Mouse (Mus musculus) embryonic facial prominence, embryonic 11.5 days (tissue): ENCODE results near the gene Palld. TPM values are rescaled to one million over a fixed set of nuclear protein-coding genes. Genes with fewer than 3 reads are reported as not detected.
A peak's percentile ranks its signal among the peaks of the same experiment; 100 is the strongest.

Experiments used
- ATAC-seq: fragments of 200-750 bp; cut with Nextera tagmentation; replicated peaks from 2 replicates; pipeline ENCODE4 v1.8.0; 2017; ENCODE audit warnings: low read depth; ENCODE audit not compliant: insufficient number of reproducible peaks, low FRiP score, low TSS enrichment
- DNase-seq: peaks from one replicate; pipeline ENCODE4 v3.0.0-alpha.2; 2015; ENCODE audit warnings: low spot score
- H3K27ac ChIP-seq: fragments of 300-500 bp; sonication (generic); replicated peaks from 2 replicates; pipeline ENCODE4 v1.5.1; 2014; ENCODE audit warnings: mild to moderate bottlenecking, low read depth, low read length, control low read depth
- H3K27me3 ChIP-seq: fragments of 300-500 bp; sonication (generic); 2 replicates; pipeline ENCODE4 v1.6.1; 2014; ENCODE audit warnings: mild to moderate bottlenecking, low read length, moderate library complexity, mixed read lengths; ENCODE audit not compliant: control insufficient read depth, insufficient read depth
- H3K36me3 ChIP-seq: fragments of 300-500 bp; sonication (generic); replicated peaks from 2 replicates; pipeline ENCODE4 v1.6.1; 2014; ENCODE audit warnings: low read depth, mild to moderate bottlenecking, low read length, moderate library complexity, mixed read lengths; ENCODE audit not compliant: control insufficient read depth, insufficient read depth
- H3K4me1 ChIP-seq: fragments of 300-500 bp; sonication (generic); 2 replicates; pipeline ENCODE4 v1.6.1; 2014; ENCODE audit warnings: low read length, mixed read lengths; ENCODE audit not compliant: control insufficient read depth, insufficient read depth
- H3K4me2 ChIP-seq: fragments of 300-500 bp; sonication (generic); 2 replicates; pipeline ENCODE4 v1.6.1; 2014; ENCODE audit warnings: low read depth, mild to moderate bottlenecking, control low read depth, low read length, moderate library complexity
- H3K4me3 ChIP-seq: fragments of 300-500 bp; sonication (generic); 2 replicates; pipeline ENCODE4 v1.5.1; 2014; ENCODE audit warnings: low read depth, low read length, control low read depth
- H3K9ac ChIP-seq: fragments of 300-500 bp; sonication (generic); replicated peaks from 2 replicates; pipeline ENCODE4 v1.6.1; 2014; ENCODE audit warnings: mild to moderate bottlenecking, control low read depth, low read length
- H3K9me3 ChIP-seq: fragments of 300-500 bp; sonication (generic); replicated peaks from 2 replicates; pipeline ENCODE4 v1.6.1; 2016; ENCODE audit warnings: mild to moderate bottlenecking, low read length, inconsistent platforms, mixed read lengths; ENCODE audit not compliant: control insufficient read depth
- WGBS: fragments of 180-500 bp; shearing (Covaris S2); extraction: QIAGEN DNeasy Blood & Tissue Kit; methylation state at CpG from one replicate; pipeline ENCODE4 v1.1.7; 2014; 5-methylcytosine and 5-hydroxymethylcytosine counted together
- polyA plus RNA-seq: library from polyadenylated mRNA; unstranded; fragments of >200 nt; fragmentation: Nextera tagmentation; extraction: Ambion mirVana; gene quantifications from 2 replicates; pipeline ENCODE4 v1.2.1, GENCODE M21; 2014

The Palld gene
- polyA plus RNA-seq, 1 experiment from 2014 or later = 52.4 TPM

DNA sequence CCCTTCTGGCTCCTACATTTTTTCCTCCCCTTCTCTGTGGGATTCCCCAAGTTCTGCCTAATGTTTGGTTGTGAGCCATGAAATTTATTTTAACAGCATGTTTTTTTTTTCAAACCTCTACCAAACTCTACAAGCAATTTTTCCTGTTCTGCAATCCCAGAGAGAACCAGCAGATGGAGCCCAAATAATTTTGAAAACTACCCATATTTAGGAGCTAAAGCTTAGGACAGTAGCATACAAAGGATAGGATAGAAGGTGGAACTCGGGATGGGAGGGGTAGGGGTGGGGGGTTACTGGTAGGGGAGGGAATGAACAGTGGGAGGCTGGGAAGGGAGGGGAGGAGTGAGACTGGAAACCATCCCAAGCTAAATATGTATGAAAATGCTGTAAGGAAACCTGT lies 380.4 kb downstream of the Palld start:
- H3K36me3 ChIP-seq = no peaks in the 10 kb centered on the region; the same call in 1 of the 2 replicates
- H3K9me3 ChIP-seq = no peaks in the 10 kb centered on the region
- no peak overlapping the region for H3K9ac ChIP-seq
- ATAC-seq = no peak
- H3K4me1 ChIP-seq = no peaks in the 10 kb centered on the region
- WGBS = 22% methylated on average over 1 of the region's 1 CpGs
- H3K4me3 ChIP-seq = no peak overlapping the region
- DNase-seq = peak; percentile 65
- no peak overlapping the region for H3K4me2 ChIP-seq
- H3K27me3 ChIP-seq = no peaks in the 10 kb centered on the region
- H3K27ac ChIP-seq = no peak overlapping the region

DNA sequence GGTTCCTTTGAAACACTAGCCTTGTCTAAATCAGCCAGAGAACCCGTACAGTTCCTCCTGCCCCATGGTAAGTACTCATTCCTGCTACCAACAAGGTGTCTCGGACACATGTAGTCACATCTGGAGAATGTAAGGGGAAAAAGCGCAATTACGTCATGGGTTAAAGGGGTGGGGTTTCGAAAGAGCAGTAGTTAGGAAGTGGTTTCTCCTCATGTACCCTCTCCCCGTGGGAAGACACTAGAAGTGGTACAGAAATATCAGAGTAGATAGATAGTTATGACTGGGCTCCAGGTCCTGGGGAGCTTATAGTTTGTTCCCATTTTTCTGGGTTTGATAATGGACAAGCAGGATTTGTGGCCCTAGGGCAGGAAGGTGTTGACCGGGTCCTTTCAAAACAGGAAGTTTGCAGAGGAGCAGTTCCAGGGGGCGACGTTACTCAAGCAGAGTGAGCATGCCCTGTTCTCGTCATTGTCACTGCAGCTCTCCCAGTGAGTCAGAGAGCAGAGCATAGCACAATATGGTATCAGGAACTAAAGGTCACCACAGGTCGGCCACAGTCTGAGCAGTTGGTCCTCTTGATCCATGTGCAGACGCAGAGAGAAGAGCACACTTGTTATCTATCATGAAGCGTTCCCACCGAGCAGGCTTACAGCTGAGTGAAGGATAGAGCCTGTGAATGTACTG lies 384.8 kb downstream of the Palld start:
- H3K27me3 ChIP-seq = no peaks in the 10 kb centered on the region
- H3K9ac ChIP-seq = no peak overlapping the region
- no peak overlapping the region for H3K27ac ChIP-seq
- 69% methylated on average over 14 of the region's 14 CpGs for WGBS
- no peak for ATAC-seq
- no peaks in the 10 kb centered on the region for H3K9me3 ChIP-seq
- H3K4me2 ChIP-seq = no peak overlapping the region
- no peaks in the 10 kb centered on the region for H3K4me1 ChIP-seq
- no peak overlapping the region for H3K4me3 ChIP-seq
- no peak for DNase-seq
- no peaks in the 10 kb centered on the region; the same call in none of the 2 replicates for H3K36me3 ChIP-seq

DNA sequence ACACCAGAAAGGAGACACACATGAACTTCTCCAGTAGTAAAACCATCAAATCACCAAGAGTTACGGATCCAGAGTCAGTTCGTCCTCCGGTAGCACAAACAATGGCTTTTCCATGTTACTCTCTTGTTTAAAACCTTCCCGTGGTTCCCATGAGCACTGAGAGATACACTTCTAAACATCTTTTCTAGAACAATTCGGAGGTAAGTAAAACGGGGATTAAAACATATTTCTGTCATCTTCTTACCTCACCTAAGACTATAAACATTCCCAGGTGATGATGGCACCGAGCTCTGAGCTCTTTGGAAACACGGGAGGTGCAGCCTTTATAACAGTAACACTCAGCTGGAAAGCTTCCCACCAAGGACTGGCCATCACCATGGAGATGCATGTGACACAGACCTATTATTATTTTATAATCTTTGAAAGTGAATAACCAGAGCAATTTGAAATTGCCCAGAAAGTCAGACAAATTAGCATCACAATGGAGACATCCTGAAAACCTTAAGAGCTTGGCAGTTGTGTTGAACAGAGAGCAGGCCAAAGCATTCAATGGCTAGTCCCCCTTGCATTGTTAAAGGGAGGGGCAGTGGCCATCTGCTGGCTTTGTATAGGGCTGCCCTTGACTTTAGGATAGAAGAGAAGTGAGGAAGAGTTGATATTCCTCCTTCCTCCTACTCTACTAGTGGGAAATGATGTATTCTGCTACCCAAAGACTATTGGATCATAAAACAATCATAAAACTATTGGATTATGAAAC lies 385.6 kb downstream of the Palld start:
- no peak overlapping the region for H3K9ac ChIP-seq
- H3K27me3 ChIP-seq = no peaks in the 10 kb centered on the region
- no peak overlapping the region for H3K27ac ChIP-seq
- H3K4me2 ChIP-seq = no peak overlapping the region
- no peaks in the 10 kb centered on the region; the same call in none of the 2 replicates for H3K36me3 ChIP-seq
- ATAC-seq = no peak; the same call in 1 of the 2 replicates
- H3K4me3 ChIP-seq = no peak overlapping the region
- no peaks in the 10 kb centered on the region for H3K4me1 ChIP-seq
- no peak for DNase-seq
- 88% methylated on average over 8 of the region's 8 CpGs for WGBS
- H3K9me3 ChIP-seq = no peaks in the 10 kb centered on the region

DNA sequence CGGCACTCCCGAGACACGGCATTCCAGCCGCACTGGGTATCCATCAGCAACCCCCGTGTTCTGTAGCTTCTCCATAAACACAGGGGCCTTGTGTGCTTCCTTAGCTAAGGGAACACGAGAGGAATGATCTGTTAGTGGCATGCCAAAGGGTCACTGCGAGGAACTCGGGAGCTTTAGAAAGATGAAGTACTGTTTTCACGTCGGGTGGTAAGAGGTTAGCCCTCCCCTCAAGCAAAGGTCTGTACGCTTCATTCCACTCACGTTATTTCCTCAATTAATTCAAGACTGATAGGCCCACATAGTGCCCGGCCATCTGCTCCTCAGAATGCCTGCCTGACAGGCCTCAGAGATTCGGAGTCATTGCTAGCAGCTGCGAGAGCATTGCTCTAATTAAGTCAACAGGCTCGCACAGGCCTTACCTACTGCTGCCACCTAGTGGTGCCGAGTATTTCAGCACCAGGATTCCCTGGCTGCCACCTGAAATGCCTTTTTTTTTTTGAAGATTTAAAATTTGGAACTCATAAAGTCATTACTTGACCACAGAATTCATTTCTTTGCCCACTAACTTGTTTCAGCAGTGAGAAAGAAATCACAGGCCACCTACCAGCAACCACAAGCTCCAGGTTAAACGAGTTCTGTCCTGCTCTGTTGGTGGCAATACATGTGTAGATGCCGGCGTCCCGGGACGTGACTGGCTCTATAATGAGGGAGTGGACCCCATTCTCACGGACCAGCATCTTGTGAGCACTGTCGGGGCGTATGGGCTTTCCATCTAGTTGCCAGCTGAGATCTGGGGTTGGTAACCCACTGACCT lies 386.4 kb downstream of the Palld start:
- no peak overlapping the region for H3K4me2 ChIP-seq
- peak; percentile 90 for DNase-seq
- no peaks in the 10 kb centered on the region for H3K27me3 ChIP-seq
- ATAC-seq = peak; percentile 75
- no peak overlapping the region for H3K27ac ChIP-seq
- no peak overlapping the region for H3K4me3 ChIP-seq
- H3K4me1 ChIP-seq = no peaks in the 10 kb centered on the region
- 45% methylated on average over 25 of the region's 25 CpGs for WGBS
- H3K9me3 ChIP-seq = no peaks in the 10 kb centered on the region
- no peak overlapping the region for H3K9ac ChIP-seq
- no peaks in the 10 kb centered on the region; the same call in none of the 2 replicates for H3K36me3 ChIP-seq

DNA sequence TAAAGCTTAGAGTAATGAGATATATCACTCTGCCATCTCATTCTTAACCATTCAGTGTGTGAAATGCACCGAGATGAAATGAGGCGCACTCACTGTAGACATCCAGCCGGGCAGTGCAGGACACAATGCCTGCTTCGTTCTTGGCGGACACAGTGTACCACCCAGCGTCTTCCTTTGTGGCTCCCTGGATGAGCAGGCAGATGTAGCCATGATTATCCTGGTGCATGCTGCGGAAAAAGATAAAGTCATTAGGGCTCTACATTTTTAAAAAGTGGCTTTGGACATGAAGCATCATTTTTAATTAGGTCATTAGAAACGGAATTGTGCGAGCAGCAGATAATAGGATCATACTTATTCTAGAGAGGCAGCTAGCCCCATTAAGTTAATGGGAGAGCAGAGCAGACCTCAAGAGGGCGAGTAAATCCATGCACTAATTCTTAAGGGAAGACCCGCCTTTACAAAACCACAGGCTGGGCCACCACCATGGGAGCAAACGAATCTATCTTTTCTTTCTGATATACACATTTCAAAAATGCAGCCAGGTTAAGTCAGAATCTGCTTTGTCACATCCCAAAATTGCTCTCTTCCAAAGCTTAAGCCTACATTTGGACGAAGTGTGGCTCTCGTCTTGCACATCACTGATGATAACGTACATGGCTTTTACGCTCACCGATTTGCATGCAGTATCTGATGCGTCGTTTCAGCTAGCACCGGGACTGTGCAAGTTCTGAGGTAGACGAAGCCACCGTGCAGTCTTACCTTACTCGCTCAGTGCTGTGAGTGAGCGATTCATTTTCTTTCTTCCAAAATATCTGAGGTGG lies 387.2 kb downstream of the Palld start:
- DNase-seq (no peak), ATAC-seq (peak; percentile 16; the same call in 1 of the 2 replicates)
- Histone ChIP-seq H3K27me3 (no peaks in the 10 kb centered on the region), H3K36me3 (no peaks in the 10 kb centered on the region; the same call in none of the 2 replicates), H3K9me3 (no peaks in the 10 kb centered on the region), H3K4me3 (no peak overlapping the region), H3K4me1 (no peaks in the 10 kb centered on the region), H3K27ac (no peak overlapping the region), H3K4me2 (no peak overlapping the region), H3K9ac (no peak overlapping the region)
- 89% methylated on average over 24 of the region's 24 CpGs for WGBS

DNA sequence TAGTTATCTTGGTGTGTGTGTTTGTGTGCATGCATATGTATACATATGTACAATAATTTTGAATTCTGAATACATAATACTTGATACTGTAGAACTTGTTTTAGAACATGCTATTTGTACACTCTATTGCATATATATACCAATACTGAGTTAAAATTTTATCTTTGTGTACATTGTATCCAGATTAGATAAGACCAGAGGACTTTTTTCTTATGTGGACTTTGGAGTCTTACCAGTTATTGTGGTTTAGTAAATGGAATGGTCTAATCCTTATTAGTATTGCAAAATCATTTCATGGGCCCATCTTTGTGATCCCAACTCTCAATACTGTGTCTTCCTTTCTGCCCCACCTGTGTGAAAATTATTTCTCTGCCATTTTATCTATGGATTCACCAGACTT lies 400.2 kb downstream of the Palld start:
- Histone ChIP-seq H3K4me2 (no peak overlapping the region), H3K36me3 (no peaks in the 10 kb centered on the region), H3K9me3 (no peaks in the 10 kb centered on the region), H3K9ac (no peak overlapping the region), H3K4me1 (no peaks in the 10 kb centered on the region), H3K27me3 (no peaks in the 10 kb centered on the region), H3K27ac (no peak overlapping the region), H3K4me3 (no peak overlapping the region)
- ATAC-seq (no peak), DNase-seq (no peak)

DNA sequence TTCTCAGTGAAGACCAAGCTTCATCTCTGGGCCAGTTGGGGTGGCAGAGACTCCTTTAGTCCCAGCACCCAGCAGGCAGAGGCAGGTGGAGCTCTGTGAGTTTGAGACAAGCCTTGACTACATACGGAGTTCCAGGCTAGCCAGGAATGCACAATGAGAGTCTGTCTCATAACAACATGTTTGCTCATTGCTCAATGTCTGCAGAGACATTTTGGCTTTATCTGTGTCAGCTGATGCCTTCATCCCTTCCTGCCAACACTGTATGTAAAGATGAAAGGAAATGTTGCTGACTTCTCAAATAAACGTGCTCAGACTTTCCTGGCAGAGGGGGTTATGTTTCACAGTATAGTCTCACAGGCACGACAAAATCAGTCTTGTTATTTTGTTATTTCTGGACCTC lies 401.6 kb downstream of the Palld start:
- WGBS = 69% methylated on average over 3 of the region's 3 CpGs
- Histone ChIP-seq H3K36me3 (no peaks in the 10 kb centered on the region), H3K9me3 (no peaks in the 10 kb centered on the region), H3K4me3 (no peak overlapping the region), H3K4me2 (no peak overlapping the region), H3K27ac (no peak overlapping the region), H3K4me1 (no peaks in the 10 kb centered on the region), H3K27me3 (no peaks in the 10 kb centered on the region), H3K9ac (no peak overlapping the region)
- ATAC-seq (no peak), DNase-seq (no peak)
